ENCODE assay signal across 9 mouse cellular contexts in genomic region chr6:91891776-91892175, GRCm38 (mm10).
"Had no signal": no experiment of that assay in that cellular context is flagged by ENCODE, and none has a peak within 500 bp of the region (broad histone marks: within the 10 kb centered on the region; RNA-seq: fewer than 3 reads in every experiment).

No protein-coding gene starts in this region.

- ATAC-seq: lung, postnatal 0 days; midbrain, embryonic 13.5 days had no signal

- DNase-seq: kidney, adult 8-10 months; kidney, postnatal 25 days; layer of hippocampus, adult 9-11 months; lung, adult 2 months; lung, postnatal 36 days; thymus, adult 2 months; thymus, postnatal 25 days had no signal
